In genomic region chr11:80715115-80715514, GRCm38 (mm10) we compare ENCODE assay signal across 15 mouse cellular contexts.
DNase-seq lines count a peak whose midpoint lies in the region; ATAC-seq lines count a peak whose summit lies in the region.
"Had no signal": no experiment of that assay in that cellular context is flagged by ENCODE, and none has a peak within 500 bp of the region (broad histone marks: within the 10 kb centered on the region; RNA-seq: fewer than 3 reads in every experiment).

No protein-coding gene starts in this region.

- H3K4me2 ChIP-seq in heart, embryonic 12.5 days = no peak overlapping the region
- H3K4me2 ChIP-seq in heart, embryonic 15.5 days = no peak overlapping the region
- H3K4me2 ChIP-seq in lung, embryonic 16.5 days (ENCODE audit: low read depth, low read length) = no peak overlapping the region
- H3K4me2 ChIP-seq: limb, embryonic 12.5 days; neural tube, embryonic 13.5 days had no signal

- no peaks in the 10 kb centered on the region for H3K9me3 ChIP-seq in heart, embryonic 12.5 days (replicated peaks)
- H3K9me3 ChIP-seq in heart, embryonic 15.5 days (replicated peaks) = no peaks in the 10 kb centered on the region
- no peaks in the 10 kb centered on the region for H3K9me3 ChIP-seq in lung, embryonic 16.5 days (ENCODE audit: control insufficient read depth, low read length)
- H3K9me3 ChIP-seq: embryonic facial prominence, embryonic 10.5 days; limb, embryonic 12.5 days; neural tube, embryonic 13.5 days had no signal

- 49% methylated on average over 2 of the region's 2 CpGs for WGBS in heart, embryonic 12.5 days
- 59% methylated on average over 2 of the region's 2 CpGs for WGBS in heart, embryonic 15.5 days
- WGBS in lung, embryonic 16.5 days = 54% methylated on average over 2 of the region's 2 CpGs

- DNase-seq in heart, adult 11 months = peak; percentile 98
- DNase-seq in heart, postnatal 4 days = peak; percentile 12
- no peak for DNase-seq in thymus, postnatal 25 days
- DNase-seq in right cerebral cortex, adult 2 months (ENCODE audit: low spot score in 2 of 2) = no peak
- no peak for DNase-seq in retina, embryonic 14.5 days (ENCODE audit: low spot score)
- DNase-seq: cerebellum, adult 9-11 months; layer of hippocampus, postnatal 36 days; liver, postnatal 0 days; thymus, adult 2 months had no signal

- H3K36me3 ChIP-seq in heart, embryonic 12.5 days = no peaks in the 10 kb centered on the region
- H3K36me3 ChIP-seq in heart, embryonic 15.5 days = no peaks in the 10 kb centered on the region
- H3K36me3 ChIP-seq in lung, embryonic 16.5 days (ENCODE audit: control insufficient read depth, insufficient read depth, low read length) = no peaks in the 10 kb centered on the region
- H3K36me3 ChIP-seq: embryonic facial prominence, embryonic 10.5 days; limb, embryonic 12.5 days; neural tube, embryonic 13.5 days had no signal

- H3K4me1 ChIP-seq in heart, embryonic 12.5 days (replicated peaks) = peaks cover 6% of the 10 kb centered on the region
- H3K4me1 ChIP-seq in heart, embryonic 15.5 days (replicated peaks) = no peaks in the 10 kb centered on the region
- peaks cover 18% of the 10 kb centered on the region for H3K4me1 ChIP-seq in lung, embryonic 16.5 days (replicated peaks; ENCODE audit: control insufficient read depth, insufficient read depth, low read length)
- H3K4me1 ChIP-seq: limb, embryonic 12.5 days; neural tube, embryonic 13.5 days had no signal

- ATAC-seq in heart, embryonic 12.5 days (ENCODE audit: insufficient number of reproducible peaks, low FRiP score) = no peak
- ATAC-seq in heart, embryonic 15.5 days (replicated peaks; ENCODE audit: insufficient number of reproducible peaks, insufficient read depth, low FRiP score, low read depth) = no peak
- peak; percentile 63 for ATAC-seq in lung, embryonic 16.5 days (ENCODE audit: low read depth)
- ATAC-seq: liver, postnatal 0 days had no signal

- H3K9ac ChIP-seq in heart, embryonic 12.5 days = no peak overlapping the region
- no peak overlapping the region for H3K9ac ChIP-seq in heart, embryonic 15.5 days
- no peak overlapping the region for H3K9ac ChIP-seq in lung, embryonic 16.5 days (ENCODE audit: low read length)
- H3K9ac ChIP-seq: limb, embryonic 12.5 days; liver, postnatal 0 days; neural tube, embryonic 13.5 days had no signal

- H3K4me3 ChIP-seq in heart, embryonic 12.5 days = no peak overlapping the region
- no peak overlapping the region for H3K4me3 ChIP-seq in heart, embryonic 15.5 days
- H3K4me3 ChIP-seq in lung, embryonic 16.5 days (ENCODE audit: low read length) = no peak overlapping the region
- H3K4me3 ChIP-seq: embryonic facial prominence, embryonic 10.5 days; limb, embryonic 12.5 days; neural tube, embryonic 13.5 days had no signal

- no peak overlapping the region for H3K27ac ChIP-seq in heart, embryonic 12.5 days (ENCODE audit: poor library complexity, severe bottlenecking)
- peak overlapping the region; percentile 19; the same call in 1 of the 2 replicates for H3K27ac ChIP-seq in heart, embryonic 15.5 days
- no peak overlapping the region for H3K27ac ChIP-seq in lung, embryonic 16.5 days (ENCODE audit: low read length)
- H3K27ac ChIP-seq: embryonic facial prominence, embryonic 10.5 days; limb, embryonic 12.5 days; neural tube, embryonic 13.5 days had no signal

- H3K27me3 ChIP-seq in heart, embryonic 12.5 days (replicated peaks) = no peaks in the 10 kb centered on the region
- no peaks in the 10 kb centered on the region for H3K27me3 ChIP-seq in heart, embryonic 15.5 days
- no peaks in the 10 kb centered on the region for H3K27me3 ChIP-seq in lung, embryonic 16.5 days (ENCODE audit: control insufficient read depth, insufficient read depth, low read depth, low read length)
- H3K27me3 ChIP-seq: limb, embryonic 12.5 days; neural tube, embryonic 13.5 days had no signal

Comparison
In these comparisons a context has a peak if more than half of its experiments do, and no peak if none do; other contexts are left out.
1. DNase-seq: peak in heart, adult 11 months (single experiment) and heart, postnatal 4 days (single experiment); none in thymus, postnatal 25 days (single experiment), right cerebral cortex, adult 2 months (0 of 2) and retina, embryonic 14.5 days (single experiment).